Mouse (Mus musculus) layer of hippocampus, adult 8-10 months (tissue): ENCODE data around the gene Sostdc1. TPM values are rescaled to one million over a fixed set of nuclear protein-coding genes. Genes with fewer than 3 reads are reported as not detected.

ENCODE experiments used
- total RNA-seq, 4 experiments: library from RNA; stranded (reverse); gene quantifications; 2 replicates each; pipeline ENCODE4 v1.2.4; 2022

The Sostdc1 gene
- total RNA-seq, 4 experiments from 2014 or later: 1.4 to 5.2 (median 3.7) TPM

Other genes starting within 250 kb of the Sostdc1 start
- 10 to 100 TPM; 49.3 to 59.4 (median 54.0) TPM for gene Ankmy2, start 157.0 kb upstream of the Sostdc1 start, total RNA-seq
- gene Bzw2, start 156.1 kb upstream of the Sostdc1 start, total RNA-seq: 10 to 100 TPM; 50.8 to 60.5 (median 56.9) TPM
- gene Lrrc72, start 60.7 kb upstream of the Sostdc1 start, total RNA-seq: not detected
- gene Ispd, start 67.3 kb downstream of the Sostdc1 start, total RNA-seq: 10 to 100 TPM; 13.6 to 14.8 (median 14.3) TPM
- 1 to 10 TPM; 1.9 to 3.0 (median 2.3) TPM for gene D630036H23Rik, start 68.0 kb downstream of the Sostdc1 start, total RNA-seq